Mouse (Mus musculus) ES-Bruce4 (cell line): ENCODE data around the gene Fgfr2.

Source experiments
- CTCF ChIP-seq: IDR thresholded peaks from one replicate; pipeline ENCODE4 v1.8.1; 2011; ENCODE audit warnings: low read depth, low read length
- EP300 ChIP-seq: IDR thresholded peaks from 2 replicates; pipeline ENCODE4 v1.6.1; 2011; ENCODE audit warnings: low read depth, low read length; ENCODE audit not compliant: insufficient read depth

DNA sequence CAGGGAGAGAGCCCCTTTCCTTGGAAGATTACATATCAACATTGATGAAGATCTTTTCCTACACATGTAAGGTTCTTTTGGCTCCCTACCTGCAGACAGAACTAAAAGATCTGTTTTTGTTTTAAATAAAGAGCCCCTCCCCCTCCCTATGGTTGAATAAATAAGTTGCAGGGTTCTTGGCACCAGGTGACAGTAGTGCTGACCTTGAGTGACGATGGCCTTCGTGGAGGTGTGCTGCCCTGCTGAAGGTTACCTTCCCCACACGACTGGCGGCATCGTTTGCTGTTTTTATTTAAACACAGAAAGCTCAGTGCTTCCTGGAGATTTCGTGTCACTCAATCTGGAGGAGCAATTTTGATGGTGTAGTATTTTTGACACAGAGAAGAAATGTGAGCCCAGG lies 2432.3 kb downstream of the Fgfr2 start:
- TF ChIP-seq EP300 (no peak), CTCF (no peak)
